Mouse (Mus musculus): ENCODE measurements around the gene Pced1b.

Pced1b gene

GRCm38 (mm10) chr15:97286731-97287130, 39.8 kb downstream of the Pced1b start:
- DNase-seq (ENCODE audit: low spot score in 2 of 2): no peak

- DNase-seq (ENCODE audit: low spot score in 2 of 2): peak in 1 of 2 experiments; percentile 14
Measured at GRCm38 (mm10) chr15:97287436-97288143, 40.7 kb downstream of the Pced1b start.

GRCm38 (mm10) chr15:97288690-97289089, 41.8 kb downstream of the Pced1b start:
- no peak for DNase-seq (ENCODE audit: low spot score in 2 of 2)

- DNase-seq (ENCODE audit: low spot score in 2 of 2): no peak
Measured at GRCm38 (mm10) chr15:97289176-97289575, 42.3 kb downstream of the Pced1b start.

GRCm38 (mm10) chr15:97290351-97290750, 43.4 kb downstream of the Pced1b start:
- no peak for DNase-seq (ENCODE audit: low spot score in 2 of 2)

- DNase-seq (ENCODE audit: low spot score in 2 of 2): no peak
Measured at GRCm38 (mm10) chr15:97291291-97292050, 44.6 kb downstream of the Pced1b start.

- DNase-seq (ENCODE audit: low spot score in 2 of 2): no peak
Measured at GRCm38 (mm10) chr15:97307935-97308334, 61.0 kb downstream of the Pced1b start.

- no peak for DNase-seq (ENCODE audit: low spot score in 2 of 2)
Measured at GRCm38 (mm10) chr15:97309533-97309932, 62.6 kb downstream of the Pced1b start.

- DNase-seq (ENCODE audit: low spot score in 2 of 2): no peak
Measured at GRCm38 (mm10) chr15:97310251-97310650, 63.3 kb downstream of the Pced1b start.

GRCm38 (mm10) chr15:97311211-97311610, 64.3 kb downstream of the Pced1b start:
- DNase-seq (ENCODE audit: low spot score in 2 of 2): peak in 1 of 2 experiments; percentile 11

GRCm38 (mm10) chr15:97311937-97312336, 65.0 kb downstream of the Pced1b start:
- DNase-seq (ENCODE audit: low spot score in 2 of 2): no peak

- no peak for DNase-seq (ENCODE audit: low spot score in 2 of 2)
Measured at GRCm38 (mm10) chr15:97314720-97315421, 68.0 kb downstream of the Pced1b start.

GRCm38 (mm10) chr15:97315422-97315757, 68.5 kb downstream of the Pced1b start:
- no peak for DNase-seq (ENCODE audit: low spot score in 2 of 2)

GRCm38 (mm10) chr15:97318365-97319001, 71.6 kb downstream of the Pced1b start:
- no peak for DNase-seq (ENCODE audit: low spot score in 2 of 2)

- no peak for DNase-seq (ENCODE audit: low spot score in 2 of 2)
Measured at GRCm38 (mm10) chr15:97322821-97323220, 75.9 kb downstream of the Pced1b start.

- DNase-seq (ENCODE audit: low spot score in 2 of 2): no peak
Measured at GRCm38 (mm10) chr15:97323466-97323865, 76.6 kb downstream of the Pced1b start.

GRCm38 (mm10) chr15:97324311-97324710, 77.4 kb downstream of the Pced1b start:
- no peak for DNase-seq (ENCODE audit: low spot score in 2 of 2)

GRCm38 (mm10) chr15:97327500-97328081, 80.7 kb downstream of the Pced1b start:
- DNase-seq (ENCODE audit: low spot score in 2 of 2): peak; percentile 19 to 50

- DNase-seq (ENCODE audit: low spot score in 2 of 2): no peak
Measured at GRCm38 (mm10) chr15:97332582-97332981, 85.7 kb downstream of the Pced1b start.

- DNase-seq (ENCODE audit: low spot score in 2 of 2): peak; percentile 45 to 53
Measured at GRCm38 (mm10) chr15:97337636-97338352, 90.9 kb downstream of the Pced1b start.

Data from spleen, postnatal 36 days (tissue).